Mouse (Mus musculus) mouse trophoblast stem cell (cell line): ENCODE data around the gene Enpp3.
"Not testable (repeated sequence)": the region's sequence is repeated elsewhere in the genome, so short reads cannot be mapped to it uniquely, and the experiment has no call there.

Experiments used
- in situ Hi-C, 2 experiments: fragments of 300-500 bp; cut with MseI, MboI; formaldehyde crosslinking; loops; 2 replicates in 1 of 2; 3 replicates in 1 of 2; pipeline ENCODE4 v1.15.1; 2025

Gene Enpp3

DNA sequence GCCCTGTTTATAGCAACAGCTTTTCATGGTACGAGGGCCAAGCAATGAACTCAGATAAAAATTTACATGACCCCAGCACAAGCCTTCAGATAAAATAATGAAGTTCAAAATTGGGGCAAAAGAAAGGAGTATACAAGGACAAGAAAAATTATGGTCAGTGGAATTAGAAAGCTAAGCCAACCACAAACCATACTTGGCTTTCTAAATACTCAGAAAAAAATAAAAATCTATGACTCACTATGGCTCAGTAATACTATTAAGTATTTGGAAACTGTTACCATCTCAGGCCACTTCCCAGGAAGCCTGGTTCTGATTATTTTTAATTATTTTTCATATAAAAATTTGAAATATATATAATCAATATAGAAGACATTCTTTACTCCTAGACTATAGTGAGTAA is 19.8 kb downstream of the Enpp3 start:
- in situ Hi-C loops = no loop called here

DNA sequence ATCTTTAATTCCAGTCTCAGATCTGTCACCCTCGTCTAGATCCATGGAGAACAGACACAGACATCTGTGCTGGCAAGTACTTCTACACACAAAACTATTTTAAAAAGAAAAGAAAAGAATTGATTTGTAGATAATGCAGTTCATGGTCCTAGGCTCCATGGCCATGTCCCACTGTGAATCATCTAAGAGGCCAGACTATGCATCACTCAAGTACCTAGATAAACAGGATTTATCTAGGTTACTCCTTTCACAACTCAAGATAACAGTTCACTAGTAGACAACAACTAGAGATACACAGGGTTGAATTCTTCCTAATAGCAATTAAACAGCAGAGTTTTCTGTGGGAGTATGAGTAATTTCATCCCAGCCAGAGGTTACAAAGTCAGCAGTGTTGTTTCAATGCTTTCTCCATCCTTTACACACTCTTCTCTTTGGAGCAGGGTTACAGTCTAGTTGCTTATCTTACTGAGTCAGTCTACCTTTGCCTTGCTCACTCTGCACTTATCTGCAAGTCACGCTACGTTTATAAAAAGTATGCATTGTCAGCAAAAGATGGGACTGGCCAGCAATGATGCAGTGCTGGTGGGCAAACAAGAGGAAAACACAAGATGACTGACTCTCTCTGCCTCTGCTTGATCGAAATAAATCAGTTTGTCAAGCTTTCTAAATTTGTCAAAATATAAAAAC is 20.5 kb downstream of the Enpp3 start:
- in situ Hi-C loops = no loop called here

DNA sequence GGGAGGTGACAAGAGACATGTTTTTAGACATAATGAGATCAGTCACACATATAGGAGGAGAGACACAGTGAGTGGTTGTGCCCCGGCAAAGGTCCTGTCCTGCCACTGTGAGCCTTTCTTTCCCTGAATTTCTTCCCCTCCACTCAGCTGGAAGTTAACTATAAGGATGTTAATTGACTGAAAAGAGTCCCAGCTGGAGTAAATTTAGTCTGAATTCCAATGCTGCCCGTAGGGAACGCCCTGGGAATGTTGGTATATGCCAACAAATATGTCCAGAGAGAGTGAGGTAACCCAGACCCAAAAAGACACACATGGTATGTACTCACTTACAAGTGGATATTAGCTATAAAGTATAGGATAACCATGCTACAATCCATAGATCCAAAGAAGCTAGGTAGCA is 23.1 kb downstream of the Enpp3 start:
- in situ Hi-C loops = no loop called here

DNA sequence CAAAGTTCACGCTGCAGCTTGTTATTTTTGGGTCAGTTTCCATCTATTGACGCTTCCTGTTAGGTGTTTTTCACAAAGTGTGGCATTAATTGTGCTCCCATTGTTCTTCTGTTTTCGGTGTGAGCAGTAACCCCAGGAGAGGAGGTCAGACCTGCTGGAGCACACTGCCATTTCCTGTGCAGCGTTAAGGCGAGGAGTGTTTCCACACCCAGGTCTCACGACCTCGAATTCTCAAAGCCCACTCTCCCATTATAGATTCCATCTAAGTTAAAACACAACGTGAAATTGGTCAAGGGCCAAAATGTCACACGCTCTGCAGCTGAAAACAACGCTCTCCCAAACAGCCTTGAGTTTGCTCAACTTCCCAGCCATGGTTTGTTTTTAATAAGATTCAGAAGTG is 32.0 kb downstream of the Enpp3 start:
- in situ Hi-C loops = no loop called here

DNA sequence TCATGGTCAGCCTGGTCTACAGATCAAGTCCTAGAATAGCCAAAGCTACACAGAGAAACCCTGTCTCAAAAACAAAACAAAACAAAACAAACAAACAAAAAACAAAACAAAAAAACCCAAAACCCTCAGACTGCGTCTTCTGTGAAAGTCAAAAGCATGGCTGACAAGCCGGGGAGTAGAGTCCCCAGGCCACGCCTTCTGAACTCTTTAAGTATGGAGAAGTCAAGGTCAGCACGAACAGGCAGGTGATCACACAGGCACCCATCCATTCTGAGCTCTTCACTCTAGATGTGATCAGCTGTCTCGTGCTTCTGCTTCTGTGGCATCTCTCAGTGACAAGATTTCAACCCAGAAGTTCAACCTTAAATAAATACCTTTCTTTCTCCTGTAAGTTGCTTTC is 35.9 kb downstream of the Enpp3 start:
- in situ Hi-C loops = no loop called here

DNA sequence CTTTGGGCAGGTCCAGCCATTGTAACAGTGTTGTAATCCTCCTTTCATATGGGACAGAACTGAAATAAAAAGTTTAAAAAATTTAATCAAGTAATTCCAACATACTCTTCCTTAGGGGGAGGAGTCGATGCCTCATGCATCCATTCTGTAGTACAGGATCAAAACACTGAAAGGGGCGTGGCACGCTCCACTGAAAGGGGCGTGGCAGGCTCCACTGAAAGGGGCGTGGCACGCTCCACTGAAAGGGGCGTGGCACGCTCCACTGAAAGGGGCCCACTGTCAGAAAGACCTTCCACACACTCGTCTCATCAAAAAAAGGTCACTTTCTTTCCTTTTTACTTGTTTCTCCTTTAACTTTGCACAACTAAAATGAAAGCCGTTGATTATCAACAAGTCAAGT is 36.7 kb downstream of the Enpp3 start:
- in situ Hi-C loops = no loop called here

DNA sequence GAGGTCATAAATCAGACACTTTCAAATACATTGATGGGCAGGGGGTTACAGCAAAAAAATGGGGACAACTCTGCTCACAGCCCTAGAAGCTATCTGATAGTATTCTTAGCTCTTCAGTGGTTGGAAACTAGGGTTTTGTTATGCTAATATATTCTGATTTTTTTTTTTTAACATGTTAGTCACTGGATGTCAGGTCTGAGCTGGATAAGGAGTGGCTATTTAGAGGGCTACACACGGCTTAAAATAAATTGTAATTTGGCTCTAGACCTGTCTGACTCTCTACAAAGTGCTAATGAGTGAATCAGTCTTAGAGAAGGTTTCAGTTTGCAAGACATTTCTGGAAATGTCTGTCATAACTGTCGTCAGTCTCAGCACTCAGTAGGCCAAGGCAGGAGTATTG is 37.5 kb downstream of the Enpp3 start:
- in situ Hi-C loops = no loop called here

DNA sequence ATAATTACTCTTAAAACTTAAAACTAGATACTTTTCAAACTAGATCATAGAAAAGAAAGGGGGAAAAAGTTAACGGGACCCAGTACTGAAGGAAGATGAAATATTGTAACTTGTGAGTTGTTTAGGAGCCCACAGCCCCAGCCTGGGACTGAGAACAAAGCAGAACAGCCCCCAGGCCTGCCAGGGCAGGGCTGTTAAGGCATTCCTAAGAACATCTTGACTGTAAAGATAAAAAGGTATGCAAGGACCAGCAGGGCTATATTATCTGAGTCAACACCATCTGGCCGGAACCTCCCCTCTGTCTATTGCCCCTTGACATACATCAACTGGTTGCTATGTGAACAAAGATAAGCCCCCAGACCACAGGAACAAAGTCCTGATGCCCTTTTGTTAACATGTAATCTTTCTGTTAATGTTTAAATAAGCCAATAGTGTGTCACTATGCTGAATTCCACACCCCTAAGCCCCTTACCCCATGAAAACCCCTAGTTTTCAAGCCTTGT is 39.8 kb downstream of the Enpp3 start:
- in situ Hi-C loops = not testable (repeated sequence)

DNA sequence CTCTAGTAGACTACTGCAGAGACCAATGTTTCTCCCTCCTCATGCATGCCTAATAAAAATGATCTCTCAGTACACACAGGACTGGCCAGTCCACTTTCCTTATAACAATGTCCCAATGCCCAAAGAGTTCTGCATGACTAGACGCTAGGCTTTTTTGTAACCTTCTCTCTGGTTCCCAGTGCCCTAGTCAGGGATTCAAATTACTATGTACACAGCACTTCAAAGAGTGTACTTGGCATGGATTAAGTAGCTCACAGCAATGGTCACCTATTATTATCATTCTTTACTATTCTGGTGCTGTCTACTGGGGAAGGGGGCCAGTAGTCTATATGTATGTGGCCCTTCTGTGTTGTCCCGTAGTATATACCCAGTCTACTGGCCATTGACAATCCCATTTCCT is 40.8 kb downstream of the Enpp3 start:
- in situ Hi-C loops = no loop called here

DNA sequence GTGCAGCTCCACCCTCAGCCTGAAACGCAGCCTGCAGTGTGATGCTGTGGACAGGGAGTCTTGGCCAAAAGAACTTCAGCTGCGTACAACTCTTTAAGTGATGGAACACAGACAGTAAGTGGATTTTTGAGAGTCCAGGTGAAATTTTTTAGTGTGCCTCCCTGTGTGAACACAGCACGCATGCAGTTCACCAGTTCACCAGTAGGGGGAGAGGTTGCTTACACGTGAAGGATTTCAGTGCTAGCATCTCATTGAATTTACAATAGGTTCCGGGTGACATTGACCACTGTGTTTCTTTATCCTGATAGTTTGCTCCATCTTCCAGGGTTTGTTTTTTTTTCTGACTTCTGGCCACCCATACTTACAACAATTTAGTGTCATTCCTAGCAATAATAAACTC is 45.4 kb downstream of the Enpp3 start:
- in situ Hi-C loops = no loop called here

DNA sequence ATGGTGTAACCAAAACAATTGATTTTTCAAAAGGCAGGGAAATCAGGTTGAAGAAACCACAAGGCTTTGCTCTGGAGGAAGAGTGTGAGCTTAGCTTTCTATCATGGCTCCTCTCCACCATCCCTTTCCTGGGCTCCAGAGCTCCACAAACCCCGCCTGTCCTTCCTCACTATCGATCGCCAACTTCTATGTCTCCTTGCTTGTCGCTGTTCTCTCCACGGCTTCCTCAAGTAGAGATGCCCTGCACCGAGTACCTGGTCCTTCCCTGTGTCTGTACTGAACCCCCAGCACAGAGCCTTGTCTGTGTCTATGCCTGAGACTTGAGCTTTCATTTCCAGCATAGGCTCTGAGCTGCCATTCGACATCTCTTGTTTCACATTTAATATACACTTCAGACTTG is 49.9 kb downstream of the Enpp3 start:
- in situ Hi-C loops = no loop called here

DNA sequence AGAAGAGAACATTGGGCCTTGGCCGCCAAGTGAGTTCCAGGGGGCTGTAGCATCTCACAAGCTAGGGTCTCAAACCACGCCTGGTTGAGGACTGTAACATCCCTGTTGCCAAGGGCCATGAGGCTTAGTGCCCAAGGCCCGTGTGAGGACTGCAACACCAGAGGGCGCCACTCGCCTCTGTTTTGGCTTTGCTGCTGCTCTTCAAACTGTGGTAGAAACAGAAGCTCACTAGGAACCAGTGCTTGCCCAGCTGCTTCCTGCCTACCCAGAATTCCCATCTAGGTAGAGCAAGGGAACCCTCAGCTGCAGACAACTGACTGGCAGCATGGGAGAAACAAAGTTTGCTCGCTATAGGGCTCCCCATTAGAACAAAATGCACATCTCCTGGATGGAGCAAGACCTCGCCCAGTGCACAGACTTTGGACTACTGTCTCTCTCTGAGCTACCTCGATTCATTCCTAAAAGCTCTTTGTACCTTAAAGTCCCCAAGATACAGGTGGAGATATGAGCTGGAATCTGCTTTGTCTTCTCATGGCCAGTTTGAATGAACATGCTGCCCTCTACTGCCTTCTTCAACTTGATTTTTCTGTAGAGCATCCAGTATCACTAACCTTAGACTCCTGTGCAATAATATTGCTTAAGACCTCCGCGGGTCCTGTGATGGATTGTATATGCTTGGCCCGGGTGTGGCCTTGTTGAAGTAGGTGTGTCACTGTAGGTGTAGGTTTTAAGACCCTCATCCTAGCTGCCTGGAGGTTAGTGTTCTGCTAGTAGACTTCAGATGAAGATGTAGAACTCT is 52.7 kb downstream of the Enpp3 start:
- in situ Hi-C loops = no loop called here

DNA sequence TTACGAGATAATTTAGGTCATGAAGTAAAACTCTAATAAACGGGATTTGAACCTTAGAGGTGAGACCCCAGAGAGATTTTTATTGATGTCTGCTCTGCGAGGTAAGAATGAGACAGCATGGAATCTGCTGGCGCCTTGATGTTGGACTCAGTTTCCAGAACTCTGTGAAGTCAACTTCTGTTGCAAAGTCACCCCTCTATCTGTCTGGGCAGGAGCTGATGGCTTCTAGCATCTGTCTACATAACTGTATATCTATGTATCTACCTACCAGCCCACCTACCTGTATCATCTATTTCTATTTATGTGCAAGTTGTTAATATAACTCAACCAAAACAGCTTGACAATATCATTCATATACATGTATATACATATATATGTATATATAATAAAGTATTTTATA is 57.3 kb downstream of the Enpp3 start:
- in situ Hi-C loops = no loop called here

DNA sequence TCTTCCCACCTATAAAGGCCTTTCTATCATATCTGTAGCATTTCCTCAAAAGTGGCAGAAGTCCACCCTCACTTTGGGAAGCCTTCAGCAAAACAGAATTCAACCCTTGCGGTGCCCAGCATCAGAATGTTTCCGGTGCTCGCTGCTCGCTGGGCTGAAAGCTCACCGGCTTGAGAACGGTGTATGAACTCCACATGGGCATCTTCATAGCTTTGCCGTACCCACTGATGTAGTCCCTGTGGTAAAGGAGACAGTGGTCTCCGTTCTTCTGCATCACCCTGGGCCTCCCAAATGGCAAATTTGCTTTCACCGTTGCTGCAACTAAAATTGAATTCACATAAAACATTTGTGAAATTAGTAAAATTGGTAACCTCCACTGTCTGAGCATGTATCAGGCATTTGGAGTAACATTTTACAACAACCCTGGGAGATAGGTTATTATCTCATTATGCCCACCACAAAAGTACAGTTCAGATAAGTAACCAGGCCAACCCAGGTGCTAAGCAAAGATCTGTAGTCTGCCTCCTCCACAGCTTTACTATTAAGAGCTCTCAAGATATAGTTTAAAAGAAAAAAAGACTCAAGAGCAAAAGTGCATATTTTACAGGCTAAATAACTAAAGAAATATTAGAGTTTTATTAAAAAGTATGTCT is 57.9 kb downstream of the Enpp3 start:
- in situ Hi-C loops = no loop called here

DNA sequence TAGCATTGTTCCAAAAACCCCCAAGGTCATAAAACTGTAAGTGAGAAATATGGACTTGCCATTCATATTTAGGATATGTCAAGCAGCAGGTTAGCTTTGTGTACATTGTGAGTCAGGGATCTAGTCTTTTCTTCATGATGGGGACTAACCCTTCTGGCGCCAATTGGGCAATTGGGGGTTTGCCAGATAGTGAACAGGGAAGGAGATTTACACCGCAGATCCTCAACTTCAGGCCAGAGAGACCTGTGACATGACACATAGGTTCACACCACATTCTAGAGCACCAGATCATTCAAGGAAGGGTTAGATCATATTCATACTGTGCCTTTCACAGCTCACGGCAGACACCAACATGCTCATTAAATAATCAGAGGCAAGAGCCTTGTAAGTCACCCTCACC is 58.7 kb downstream of the Enpp3 start:
- in situ Hi-C loops = no loop called here

DNA sequence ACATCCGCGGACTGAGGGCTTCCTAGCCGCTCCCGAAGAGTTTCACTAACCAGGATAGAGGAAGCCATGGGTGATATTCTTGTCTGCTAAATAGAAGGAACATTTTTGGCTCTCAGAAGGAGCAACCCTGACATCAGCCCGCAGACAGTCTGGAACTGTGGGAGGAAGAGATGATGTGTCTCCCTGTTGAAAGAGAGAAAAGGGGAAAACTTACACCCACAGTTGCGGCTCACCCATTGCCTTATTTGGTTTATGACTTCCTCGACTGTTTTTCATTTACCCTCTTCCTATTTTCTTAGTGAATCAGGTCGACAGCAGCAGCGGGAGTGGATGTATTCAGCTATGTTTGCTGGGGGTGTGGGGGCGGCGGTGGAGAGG is 64.0 kb downstream of the Enpp3 start:
- in situ Hi-C loops = no loop called here

DNA sequence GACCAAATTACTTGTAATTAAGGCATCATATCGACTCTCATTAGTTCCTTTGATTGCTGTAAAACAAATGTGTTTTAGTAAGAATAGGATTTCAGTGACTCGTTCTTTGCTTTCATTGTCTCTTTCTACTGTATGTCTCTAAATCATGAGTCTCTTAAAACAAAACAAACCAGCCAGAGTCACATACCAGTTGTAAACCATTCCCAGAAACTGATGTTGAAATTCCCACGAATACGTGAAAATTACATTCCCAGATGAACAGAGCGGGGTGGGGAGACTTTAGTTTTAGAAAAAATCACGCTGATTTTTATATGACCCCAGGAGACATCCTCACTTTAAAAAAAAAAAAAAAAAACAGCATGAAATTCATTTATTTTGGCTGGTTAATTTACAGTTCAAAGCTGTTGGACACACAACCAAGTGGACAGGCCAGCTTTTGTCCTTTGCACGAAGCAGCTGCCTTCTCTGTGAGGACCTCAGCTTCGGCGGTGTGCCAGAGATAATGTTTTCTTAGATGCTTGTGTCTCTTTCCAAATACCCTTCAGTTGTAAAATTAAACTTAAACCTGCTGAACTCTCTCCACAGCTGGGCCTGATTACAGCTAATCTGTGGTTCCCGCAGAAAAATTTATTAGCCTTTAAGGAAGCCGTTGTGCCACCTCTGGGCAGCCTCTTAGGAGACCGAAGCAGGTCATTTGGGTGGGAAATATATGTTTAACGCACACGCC is 64.5 kb downstream of the Enpp3 start:
- in situ Hi-C loops = no loop called here

DNA sequence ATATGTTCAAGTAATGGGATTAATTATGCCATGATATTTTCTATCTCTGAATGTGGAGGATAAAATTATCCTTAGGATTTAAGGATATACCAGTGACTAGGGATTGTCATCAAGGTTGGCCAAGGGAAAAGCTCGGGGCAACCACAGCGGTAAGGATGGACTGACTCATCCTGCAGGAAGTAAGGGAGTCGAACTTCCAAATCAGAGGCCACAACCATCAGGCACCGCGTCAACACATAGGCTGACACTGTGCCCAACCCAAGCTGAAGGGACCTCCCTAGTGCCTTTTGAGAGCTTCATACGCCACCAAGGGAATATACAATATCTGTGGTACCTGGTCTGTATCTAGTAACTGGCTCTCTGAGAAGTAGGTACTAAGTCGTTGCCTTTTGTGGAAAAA is 73.1 kb downstream of the Enpp3 start:
- in situ Hi-C loops = no loop called here

DNA sequence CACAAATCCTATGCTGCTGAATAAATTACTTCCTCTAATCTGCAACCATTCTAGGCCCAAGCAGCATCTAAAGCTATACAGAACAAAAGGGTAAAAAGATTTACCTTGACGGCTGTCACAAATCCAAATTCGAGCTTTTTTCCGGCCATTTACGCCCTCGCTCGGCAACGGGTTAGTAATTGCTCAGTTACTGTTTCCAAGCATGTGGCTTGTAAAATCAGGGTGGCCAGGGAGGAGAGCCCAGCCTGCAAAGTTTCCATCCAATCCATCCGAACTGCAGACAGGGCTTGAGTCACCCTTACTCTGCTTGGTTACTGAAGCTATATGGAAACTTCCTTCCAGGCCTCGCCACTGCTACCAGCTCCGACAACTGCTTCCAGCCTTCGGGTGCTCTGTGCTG is 74.9 kb downstream of the Enpp3 start:
- in situ Hi-C loops = no loop called here

DNA sequence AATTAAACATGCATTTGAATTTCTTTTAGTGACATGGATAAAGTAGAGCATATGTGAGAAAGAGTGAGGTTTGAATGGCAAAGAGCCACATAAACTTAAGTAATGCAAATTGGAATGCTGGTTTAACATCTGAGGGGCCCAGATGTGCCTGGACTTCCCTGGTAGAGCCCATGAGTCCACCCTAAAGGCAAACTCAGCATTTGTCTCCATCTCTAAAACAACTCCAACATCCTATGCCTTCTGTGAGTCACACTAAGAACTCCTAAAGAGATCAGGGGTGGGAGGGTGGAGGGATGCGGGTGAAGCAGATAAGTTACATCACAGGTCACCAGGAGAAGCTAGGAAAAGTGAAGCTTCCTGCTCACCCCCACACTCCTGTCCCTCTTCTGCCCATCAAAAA is 76.6 kb downstream of the Enpp3 start:
- in situ Hi-C loops = no loop called here

DNA sequence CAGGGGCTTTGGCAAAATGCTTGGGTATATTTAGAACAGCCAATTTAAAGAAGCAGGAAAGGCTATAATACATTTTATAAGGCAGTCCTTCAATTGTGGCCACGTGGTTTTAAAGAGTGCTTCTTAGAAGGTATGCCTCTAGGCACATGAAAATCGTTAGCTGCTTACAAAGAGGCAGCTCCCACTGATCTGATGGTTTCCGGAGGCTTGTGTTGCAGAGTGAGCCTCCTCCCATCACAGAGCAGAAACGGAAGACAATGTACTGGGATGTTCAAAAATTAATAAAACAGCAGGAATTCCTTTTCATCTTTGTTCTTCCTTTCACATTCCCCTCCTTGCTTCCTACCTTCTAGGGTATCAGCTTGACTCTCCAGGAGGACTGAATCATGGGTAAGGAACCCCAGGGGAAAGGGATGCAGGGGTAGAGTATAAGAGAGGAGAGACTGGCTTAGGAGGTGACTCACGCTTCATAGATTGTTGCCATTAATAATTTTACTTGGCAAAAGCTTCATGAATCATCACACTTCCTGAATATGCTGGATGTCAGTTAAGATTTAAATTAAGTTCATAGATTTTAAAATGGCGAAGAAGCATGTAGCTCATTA is 77.4 kb downstream of the Enpp3 start:
- in situ Hi-C loops = no loop called here

DNA sequence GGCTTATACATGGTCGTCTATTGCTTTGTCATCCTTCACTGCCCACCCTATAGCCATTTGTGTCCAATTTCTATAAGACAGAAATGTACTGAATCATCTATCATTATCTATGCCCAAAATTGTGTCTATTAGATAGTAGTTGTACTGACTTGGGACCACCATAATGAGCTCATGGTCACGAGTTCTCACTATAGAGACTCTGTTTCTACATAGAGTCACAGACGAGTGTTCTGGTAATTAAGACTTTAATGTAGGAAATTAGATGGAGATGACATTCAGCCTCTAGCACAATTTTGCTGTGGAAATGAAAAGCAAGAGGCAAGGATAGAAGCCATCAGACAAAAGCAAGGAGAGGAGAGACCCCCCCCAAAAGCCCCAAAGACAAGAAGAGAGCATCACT is 78.0 kb downstream of the Enpp3 start:
- in situ Hi-C loops = no loop called here
